Mouse (Mus musculus): ENCODE data around the gene B4galt4.

DNA sequence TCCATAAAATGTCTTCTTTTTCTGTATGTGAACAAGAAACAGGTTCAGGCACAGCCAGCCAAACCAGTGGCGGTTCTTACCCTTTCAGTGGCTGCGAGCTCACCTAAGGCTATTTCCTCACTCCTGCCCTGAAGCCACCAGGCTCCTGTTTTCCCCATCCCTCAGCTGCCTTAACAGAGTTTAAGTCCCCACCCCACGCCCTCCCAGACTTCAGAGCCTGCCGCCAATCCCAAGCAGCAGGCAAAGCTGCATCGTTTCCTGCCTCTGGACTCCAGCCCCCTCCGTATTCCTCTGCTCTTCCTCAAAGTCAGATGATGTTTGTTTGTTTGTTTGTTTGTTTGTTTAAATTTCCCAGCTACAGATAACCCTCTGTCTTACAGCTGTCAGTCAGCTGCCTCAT lies 38.6 kb upstream of the B4galt4 start:
- no peak for TF ChIP-seq GATA1 (IDR thresholded peaks at IDR 0.05; ENCODE audit: low read length)
- TF ChIP-seq TAL1 (IDR thresholded peaks at IDR 0.05; ENCODE audit: low read length): no peak
